Mouse (Mus musculus) fibroblast of lung, adult 2 months (primary cell): ENCODE data around the gene Syne1.
"Not testable (repeated sequence)": the region's sequence is repeated elsewhere in the genome, so short reads cannot be mapped to it uniquely, and the experiment has no call there.

Experiments used
- DNase-seq: peaks from one replicate; pipeline ENCODE4 v3.0.0-alpha.2; 2011; ENCODE audit warnings: low read depth

Syne1 gene

GRCm38 (mm10) chr10:5515330-5515729, 36.0 kb downstream of the Syne1 start:
- no peak for DNase-seq

- no peak for DNase-seq
Observed at GRCm38 (mm10) chr10:5514134-5514533, 37.1 kb downstream of the Syne1 start.

GRCm38 (mm10) chr10:5512285-5512684, 39.0 kb downstream of the Syne1 start:
- no peak for DNase-seq

GRCm38 (mm10) chr10:5511403-5511802, 39.9 kb downstream of the Syne1 start:
- DNase-seq, result no peak

- DNase-seq, result no peak
Observed at GRCm38 (mm10) chr10:5507478-5507877, 43.8 kb downstream of the Syne1 start.

- no peak for DNase-seq
Observed at GRCm38 (mm10) chr10:5504761-5505160, 46.5 kb downstream of the Syne1 start.

GRCm38 (mm10) chr10:5503909-5504308, 47.4 kb downstream of the Syne1 start:
- no peak for DNase-seq

GRCm38 (mm10) chr10:5499684-5500369, 51.5 kb downstream of the Syne1 start:
- not testable (repeated sequence) for DNase-seq

- no peak for DNase-seq
Observed at GRCm38 (mm10) chr10:5497859-5498258, 53.4 kb downstream of the Syne1 start.

- DNase-seq, result no peak
Observed at GRCm38 (mm10) chr10:5491050-5491449, 60.2 kb downstream of the Syne1 start.

- DNase-seq, result no peak
Observed at GRCm38 (mm10) chr10:5490029-5490428, 61.3 kb downstream of the Syne1 start.

GRCm38 (mm10) chr10:5488097-5488496, 63.2 kb downstream of the Syne1 start:
- DNase-seq, result no peak

GRCm38 (mm10) chr10:5480552-5481550, 70.4 kb downstream of the Syne1 start:
- no peak for DNase-seq

GRCm38 (mm10) chr10:5480097-5480496, 71.2 kb downstream of the Syne1 start:
- DNase-seq, result no peak

- no peak for DNase-seq
Observed at GRCm38 (mm10) chr10:5468638-5469037, 82.6 kb downstream of the Syne1 start.

- no peak for DNase-seq
Observed at GRCm38 (mm10) chr10:5453830-5454229, 97.5 kb downstream of the Syne1 start.

- no peak for DNase-seq
Observed at GRCm38 (mm10) chr10:5449944-5450343, 101.3 kb downstream of the Syne1 start.

GRCm38 (mm10) chr10:5447950-5448716, 103.1 kb downstream of the Syne1 start:
- DNase-seq, result no peak

- DNase-seq, result no peak
Observed at GRCm38 (mm10) chr10:5445313-5445712, 106.0 kb downstream of the Syne1 start.

GRCm38 (mm10) chr10:5443020-5443419, 108.3 kb downstream of the Syne1 start:
- no peak for DNase-seq

- DNase-seq, result no peak
Observed at GRCm38 (mm10) chr10:5439802-5440350, 111.4 kb downstream of the Syne1 start.

GRCm38 (mm10) chr10:5437766-5438165, 113.5 kb downstream of the Syne1 start:
- no peak for DNase-seq
